Mouse (Mus musculus) gastrocnemius, postnatal 25 days (tissue): ENCODE data around the gene Srsf2. TPM values are rescaled to one million over a fixed set of nuclear protein-coding genes. Genes with fewer than 3 reads are reported as not detected.
"Not testable (repeated sequence)": the region's sequence is repeated elsewhere in the genome, so short reads cannot be mapped to it uniquely, and the experiment has no call there.

Experiments used
- DNase-seq: peaks from one replicate; pipeline ENCODE4 v3.0.0; 2022
- total RNA-seq, 2 experiments: library from RNA; stranded (reverse); gene quantifications; 1 replicate in 1 of 2; 2 replicates in 1 of 2; pipeline ENCODE4 v1.2.3; 2021

Srsf2 gene
- total RNA-seq, 2 experiments from 2014 or later: 61.7 to 65.2 TPM

- DNase-seq: peak; percentile 97
Observed at GRCm38 (mm10) chr11:116853512-116853928, 626 bp upstream of the Srsf2 start.

- peak; percentile 80 for DNase-seq
Observed at GRCm38 (mm10) chr11:116852291-116852890, 503 bp downstream of the Srsf2 start, which contains the start of gene Mfsd11. TSS of gene Mfsd11 (plus strand) at chr11:116852440.

GRCm38 (mm10) chr11:116851576-116852290, 1.2 kb downstream of the Srsf2 start:
- DNase-seq: no peak

- no peak for DNase-seq
Observed at GRCm38 (mm10) chr11:116850833-116851477, 1.9 kb downstream of the Srsf2 start.

- no peak for DNase-seq
Observed at GRCm38 (mm10) chr11:116850085-116850484, 2.8 kb downstream of the Srsf2 start.

- DNase-seq: no peak
Observed at GRCm38 (mm10) chr11:116849587-116849986, 3.3 kb downstream of the Srsf2 start.

GRCm38 (mm10) chr11:116848877-116849178, 4.1 kb downstream of the Srsf2 start:
- not testable (repeated sequence) for DNase-seq

GRCm38 (mm10) chr11:116848086-116848876, 4.6 kb downstream of the Srsf2 start:
- no peak for DNase-seq

- no peak for DNase-seq
Observed at GRCm38 (mm10) chr11:116847187-116848085, 5.5 kb downstream of the Srsf2 start.

- no peak for DNase-seq
Observed at GRCm38 (mm10) chr11:116846593-116847181, 6.2 kb downstream of the Srsf2 start.

- DNase-seq: peak; percentile 99
Observed at GRCm38 (mm10) chr11:116843261-116844233, 9.3 kb downstream of the Srsf2 start, which contains the start of the genes Mettl23 and Jmjd6. TSS of gene Mettl23 (plus strand) at chr11:116843278. TSS of gene Jmjd6 (minus strand) at chr11:116843449.

GRCm38 (mm10) chr11:116842531-116843260, 10.2 kb downstream of the Srsf2 start:
- peak; percentile 76 for DNase-seq

GRCm38 (mm10) chr11:116840748-116841147, 12.1 kb downstream of the Srsf2 start:
- no peak for DNase-seq

- no peak for DNase-seq
Observed at GRCm38 (mm10) chr11:116839601-116840000, 13.3 kb downstream of the Srsf2 start.

- DNase-seq: peak; percentile 63
Observed at GRCm38 (mm10) chr11:116838936-116839335, 14.0 kb downstream of the Srsf2 start.

GRCm38 (mm10) chr11:116837441-116837840, 15.5 kb downstream of the Srsf2 start:
- DNase-seq: no peak

- DNase-seq: no peak
Observed at GRCm38 (mm10) chr11:116836283-116836682, 16.6 kb downstream of the Srsf2 start.

GRCm38 (mm10) chr11:116834954-116835353, 17.9 kb downstream of the Srsf2 start:
- DNase-seq: no peak

GRCm38 (mm10) chr11:116832172-116832685, 20.7 kb downstream of the Srsf2 start:
- no peak for DNase-seq
